15 mouse cellular contexts compared by ENCODE assay signal in the genomic region with DNA sequence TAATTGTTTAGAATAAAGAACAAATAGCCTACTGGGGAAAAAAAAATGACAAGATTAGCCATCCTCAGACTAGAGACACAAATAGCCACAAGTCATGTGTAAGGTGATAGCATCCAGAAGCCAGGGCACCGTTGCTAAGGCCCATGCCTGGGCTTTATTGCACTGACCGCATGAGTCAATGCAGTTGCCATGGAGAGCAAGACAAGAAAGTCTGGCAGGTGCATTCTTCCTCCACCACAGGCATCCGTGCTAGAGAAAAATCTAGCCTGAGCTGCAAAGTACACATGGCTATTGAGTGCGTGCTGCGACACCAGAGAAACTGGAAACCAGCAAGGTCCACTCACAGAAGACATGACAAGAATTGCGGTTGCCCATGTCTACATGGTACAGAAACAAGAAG.
DNase-seq lines count a peak whose midpoint lies in the region; ATAC-seq and TF ChIP-seq lines count a peak whose summit lies in the region.
"Had no signal": no experiment of that assay in that cellular context is flagged by ENCODE, and none has a peak within 500 bp of the region (broad histone marks: within the 10 kb centered on the region; RNA-seq: fewer than 3 reads in every experiment).

No protein-coding gene starts in this region.

- no peaks in the 10 kb centered on the region for H3K4me1 ChIP-seq in hindbrain, embryonic 11.5 days (replicated peaks; ENCODE audit: control insufficient read depth, insufficient read depth, low read length)
- peaks cover 3% of the 10 kb centered on the region for H3K4me1 ChIP-seq in midbrain, embryonic 12.5 days
- no peaks in the 10 kb centered on the region for H3K4me1 ChIP-seq in kidney, embryonic 14.5 days (ENCODE audit: control insufficient read depth, insufficient read depth, low read length)
- H3K4me1 ChIP-seq: heart, embryonic 10.5 days; liver, embryonic 15.5 days had no signal

- no peak overlapping the region for H3K4me2 ChIP-seq in hindbrain, embryonic 11.5 days (replicated peaks; ENCODE audit: low read depth, low read length)
- no peak overlapping the region for H3K4me2 ChIP-seq in midbrain, embryonic 12.5 days (replicated peaks)
- no peak overlapping the region for H3K4me2 ChIP-seq in kidney, embryonic 14.5 days (replicated peaks; ENCODE audit: low read depth, low read length)
- H3K4me2 ChIP-seq: kidney, embryonic 15.5 days; liver, embryonic 15.5 days had no signal

- H3K4me3 ChIP-seq in hindbrain, embryonic 11.5 days (ENCODE audit: low read depth, low read length): no peak overlapping the region
- no peak overlapping the region for H3K4me3 ChIP-seq in midbrain, embryonic 12.5 days
- H3K4me3 ChIP-seq in kidney, embryonic 14.5 days (ENCODE audit: low read length): no peak overlapping the region
- H3K4me3 ChIP-seq: heart, embryonic 10.5 days; kidney, embryonic 15.5 days; liver, embryonic 15.5 days had no signal

- 45% methylated on average over 6 of the region's 6 CpGs for WGBS in hindbrain, embryonic 11.5 days
- WGBS in midbrain, embryonic 12.5 days: 26% methylated on average over 6 of the region's 6 CpGs
- 77% methylated on average over 6 of the region's 6 CpGs for WGBS in kidney, embryonic 14.5 days

- peak; percentile 27 to 28 for DNase-seq in cerebellum, postnatal 14 days
- no peak for DNase-seq in cerebellum, adult 11-12 months
- DNase-seq in Patski (ENCODE audit: low read depth, low spot score): peak; percentile 34
- DNase-seq in hindbrain, embryonic 11.5 days (ENCODE audit: low spot score): peak; percentile 33
- no peak for DNase-seq in c-Kit-positive CD71-positive TER-119-positive erythroid progenitor cells, embryonic 14.5 days (ENCODE audit: low spot score)
- DNase-seq in left cerebral cortex, adult 11 months (ENCODE audit: low spot score): no peak
- DNase-seq: cerebellum, postnatal 36 days; right cerebral cortex, postnatal 14 days; thymus, adult 2 months had no signal

- no peak overlapping the region for H3K27ac ChIP-seq in hindbrain, embryonic 11.5 days (ENCODE audit: low read depth, low read length)
- no peak overlapping the region for H3K27ac ChIP-seq in midbrain, embryonic 12.5 days (replicated peaks)
- H3K27ac ChIP-seq in kidney, embryonic 14.5 days (ENCODE audit: low read depth, low read length): no peak overlapping the region
- H3K27ac ChIP-seq: heart, embryonic 10.5 days; kidney, embryonic 15.5 days; liver, embryonic 15.5 days; macrophage had no signal

- ATAC-seq in Patski: peak; percentile 60
- 0 out of 2 replicates have a peak, but pooled peaks have one; percentile 45 for ATAC-seq in hindbrain, embryonic 11.5 days (ENCODE audit: low FRiP score)
- 0 out of 2 replicates have a peak, but pooled peaks have one; percentile 41 for ATAC-seq in midbrain, embryonic 12.5 days (ENCODE audit: low FRiP score, low read depth)
- ATAC-seq in kidney, embryonic 14.5 days (ENCODE audit: low FRiP score, low TSS enrichment): no peak

- POLR2A ChIA-PET in Patski (lab: Charles Lee): interaction anchor here (1.2 kb wide), 1 partner anchor 23 kb away, joined by 3 read pairs; no protein-coding TSS in a partner anchor

- CTCF ChIA-PET in Patski (lab: Charles Lee): interaction anchor here (2.3 kb wide), 1 partner anchor 11 kb away, joined by 10 read pairs; no protein-coding TSS in a partner anchor

- H3K9me3 ChIP-seq in hindbrain, embryonic 11.5 days (ENCODE audit: control insufficient read depth, low read length): no peaks in the 10 kb centered on the region
- no peaks in the 10 kb centered on the region for H3K9me3 ChIP-seq in midbrain, embryonic 12.5 days
- H3K9me3 ChIP-seq in kidney, embryonic 14.5 days (ENCODE audit: control insufficient read depth, low read length): no peaks in the 10 kb centered on the region
- H3K9me3 ChIP-seq: heart, embryonic 10.5 days; kidney, embryonic 15.5 days; liver, embryonic 15.5 days had no signal

- in situ Hi-C loops in Patski (cut with MboI; ENCODE audit: low pct_unique_long_range_greater_than_20kb): no loop called here

- no peaks in the 10 kb centered on the region for H3K36me3 ChIP-seq in hindbrain, embryonic 11.5 days (ENCODE audit: control insufficient read depth, insufficient read depth, low read length)
- H3K36me3 ChIP-seq in midbrain, embryonic 12.5 days: no peaks in the 10 kb centered on the region
- H3K36me3 ChIP-seq in kidney, embryonic 14.5 days (ENCODE audit: control insufficient read depth, insufficient read depth, low read length): no peaks in the 10 kb centered on the region
- H3K36me3 ChIP-seq: heart, embryonic 10.5 days; kidney, embryonic 15.5 days; liver, embryonic 15.5 days had no signal

- TF ChIP-seq CTCF in Patski (IDR thresholded peaks at IDR 0.05): no peak

- H3K27me3 ChIP-seq in Patski: no peaks in the 10 kb centered on the region
- H3K27me3 ChIP-seq in hindbrain, embryonic 11.5 days (ENCODE audit: control insufficient read depth, insufficient read depth, low read length): no peaks in the 10 kb centered on the region
- H3K27me3 ChIP-seq in midbrain, embryonic 12.5 days: no peaks in the 10 kb centered on the region
- no peaks in the 10 kb centered on the region for H3K27me3 ChIP-seq in kidney, embryonic 14.5 days (ENCODE audit: control insufficient read depth, insufficient read depth, low read length)
- H3K27me3 ChIP-seq: kidney, embryonic 15.5 days; liver, embryonic 15.5 days had no signal

- no peak overlapping the region for H3K9ac ChIP-seq in hindbrain, embryonic 11.5 days (ENCODE audit: low read depth, low read length)
- H3K9ac ChIP-seq in midbrain, embryonic 12.5 days (replicated peaks): no peak overlapping the region
- H3K9ac ChIP-seq in kidney, embryonic 14.5 days (ENCODE audit: low read depth, low read length): no peak overlapping the region
- H3K9ac ChIP-seq: kidney, embryonic 15.5 days; liver, embryonic 15.5 days had no signal

Comparison
In these comparisons a context has a peak if more than half of its experiments do, and no peak if none do; other contexts are left out.
1. DNase-seq: peak in cerebellum, postnatal 14 days (2 of 2), Patski (single experiment) and hindbrain, embryonic 11.5 days (single experiment); none in cerebellum, adult 11-12 months (single experiment), c-Kit-positive CD71-positive TER-119-positive erythroid progenitor cells, embryonic 14.5 days (single experiment) and left cerebral cortex, adult 11 months (single experiment).